In the genomic region with DNA sequence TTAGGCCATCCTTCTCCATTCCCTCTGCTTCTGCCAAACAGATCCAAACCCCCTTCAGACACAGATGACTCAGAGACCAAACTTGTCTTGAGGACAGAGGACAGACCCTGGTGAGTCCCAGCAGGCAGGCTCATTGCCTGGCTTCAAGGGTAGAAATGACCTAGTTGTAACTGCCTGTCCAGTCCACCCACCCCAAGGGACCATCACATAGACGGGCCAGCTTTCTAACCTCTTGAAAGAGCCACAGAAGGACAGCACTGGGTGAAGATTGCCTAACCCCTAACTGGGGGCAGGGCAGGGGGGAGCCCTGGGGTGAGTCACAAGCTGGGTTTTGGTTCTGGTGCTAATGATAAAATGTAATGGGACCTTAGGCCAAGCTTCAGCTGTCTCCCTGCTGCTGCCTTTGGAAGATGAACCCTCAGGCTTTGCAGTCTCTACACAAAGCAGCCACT, we compare ENCODE assay signal across 10 mouse cellular contexts. TPM values are rescaled to one million over a fixed set of nuclear protein-coding genes. Genes with fewer than 3 reads are reported as not detected.
DNase-seq lines count a peak whose midpoint lies in the region; ATAC-seq and TF ChIP-seq lines count a peak whose summit lies in the region.
"Had no signal": no experiment of that assay in that cellular context is flagged by ENCODE, and none has a peak within 500 bp of the region (broad histone marks: within the 10 kb centered on the region; RNA-seq: fewer than 3 reads in every experiment).

No protein-coding gene starts in this region.

- no peak for TF ChIP-seq CTCF in lung, adult 2 months (IDR thresholded peaks at IDR 0.05; ENCODE audit: insufficient read depth, low read length)

- no peak for TF ChIP-seq POLR2A in lung, adult 2 months (IDR thresholded peaks at IDR 0.05; ENCODE audit: borderline replicate concordance, extremely low read depth, low read depth, low read length)

- intact Hi-C loops in left cerebral cortex, postnatal 4 days (cut with DNase I) = no loop called here

- 35% methylated on average over 1 of the region's 1 CpGs for WGBS in lung, adult 2 months

- DNase-seq in cerebellum, adult 9-11 months = peak; percentile 28
- no peak for DNase-seq in cerebellum, postnatal 4 days (ENCODE audit: low spot score in 2 of 2)
- peak; percentile 73 for DNase-seq in MN1 (ENCODE audit: low spot score)
- peak; percentile 73 for DNase-seq in heart, adult 8-10 months (ENCODE audit: low spot score)
- DNase-seq in lung, adult 2 months = peak; percentile 13
- no peak for DNase-seq in left cerebral cortex, postnatal 4 days
- DNase-seq in embryo, embryonic 10.5 days (ENCODE audit: low spot score) = no peak

- no peak for ATAC-seq in CD4-positive, CD25-positive, alpha-beta regulatory T cell, adult 4 months

- no peaks in the 10 kb centered on the region for H3K4me1 ChIP-seq in lung, adult 2 months (ENCODE audit: control insufficient read depth, insufficient read depth, low read length)

- no peak overlapping the region for H3K4me3 ChIP-seq in lung, adult 2 months (replicated peaks; ENCODE audit: extremely low read depth, low read depth, low read length)

RNA-seq across cellular contexts. Expression of a gene that starts 2.1 kb away (rescaled TPM):
- total RNA-seq in heart, adult 8-10 months (2022) = 10 to 100 TPM; 77.8 to 93.7 (median 88.2) TPM
- polyA plus RNA-seq in lung, adult 2 months (2012; rRNA removed) = 69.2 and 71.1 TPM in 2 replicates
- not detected for total RNA-seq in left cerebral cortex, postnatal 4 days (2021)
- under 1 TPM; 0.48 to 0.50 TPM for polyA plus RNA-seq in CD4-positive, CD25-positive, alpha-beta regulatory T cell, adult 4 months (2017; shearing (Covaris generic))
- total RNA-seq: CH12.LX; neutrophil, adult 5-6 weeks had no signal

Comparison
In these comparisons a context has a peak if more than half of its experiments do, and no peak if none do; other contexts are left out.
1. DNase-seq: peak in cerebellum, adult 9-11 months (single experiment), MN1 (single experiment), heart, adult 8-10 months (single experiment) and lung, adult 2 months (single experiment); none in cerebellum, postnatal 4 days (0 of 2), left cerebral cortex, postnatal 4 days (single experiment) and embryo, embryonic 10.5 days (single experiment).
2. RNA of a gene that starts 2.1 kb away (total RNA-seq): 77.8 to 93.7 TPM in heart, adult 8-10 months; not detected in left cerebral cortex, postnatal 4 days; every median in the first group is over 10 times any median in the second.